Mouse (Mus musculus) activated CD4-positive, CD25-positive, alpha-beta regulatory T cell, adult 9 weeks (primary cell): ENCODE results near the gene Trp53i11. TPM values are rescaled to one million over a fixed set of nuclear protein-coding genes. Genes with fewer than 3 reads are reported as not detected.

Experiments
- polyA plus RNA-seq: library from polyadenylated mRNA; unstranded; fragments of 100-300 nt; shearing (Covaris generic); gene quantifications from one replicate; pipeline ENCODE4 v1.2.1, GENCODE M21; 2017

The Trp53i11 gene
- 98.7 TPM for polyA plus RNA-seq

DNA sequence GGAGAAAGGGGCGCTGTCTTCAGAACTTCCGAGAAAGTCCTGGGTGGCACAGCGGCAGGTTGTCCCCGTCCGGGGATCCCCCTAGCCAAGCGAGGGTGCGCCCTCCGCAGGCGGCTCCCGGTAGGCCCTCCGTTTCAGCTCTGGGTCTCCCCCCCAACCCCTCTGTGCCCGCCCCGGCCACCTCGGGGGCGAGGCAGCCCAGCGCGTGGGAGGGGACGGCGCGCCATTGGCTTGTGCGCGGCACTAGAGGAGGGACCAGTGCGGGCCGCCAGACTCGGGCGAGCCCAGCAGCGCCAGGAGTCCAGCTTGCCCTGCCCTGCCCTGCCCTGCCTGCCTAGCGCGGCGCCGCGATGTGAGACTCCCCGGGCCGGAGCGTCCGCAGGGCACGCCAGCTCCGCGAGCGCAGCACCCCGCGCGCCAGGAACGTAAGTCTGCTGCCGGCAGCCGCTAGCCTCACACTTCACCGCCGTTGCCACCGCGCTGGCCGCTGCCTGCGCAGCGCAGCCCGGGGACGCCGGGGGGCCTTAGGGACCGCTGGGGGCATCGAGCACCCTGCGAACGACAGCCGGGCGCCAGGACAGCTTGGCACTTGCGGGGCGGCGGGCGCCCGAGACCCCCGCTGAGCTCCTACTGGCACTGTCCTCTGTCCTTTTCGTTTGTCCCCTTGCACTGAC is at the start of gene Trp53i11:
Trp53i11 (plus strand) TSS at position 226 of the 674 bp plus-strand sequence.

Other genes starting within 250 kb of the Trp53i11 start
- 1.0 TPM for gene Prdm11, start 141.4 kb upstream of the Trp53i11 start, polyA plus RNA-seq
- 0.10 TPM for gene Tspan18, start 147.0 kb downstream of the Trp53i11 start, polyA plus RNA-seq